Mouse (Mus musculus): ENCODE measurements around the gene Olfr159.

- TF ChIP-seq CTCF (IDR thresholded peaks at IDR 0.05; ENCODE audit: control insufficient read depth, insufficient read depth, insufficient replicate concordance, low read depth, low read length) (no peak), POLR2A (IDR thresholded peaks at IDR 0.05; ENCODE audit: control insufficient read depth, low read depth, low read length) (no peak)
Observed at GRCm38 (mm10) chr4:43729794-43730550, 40.8 kb downstream of the Olfr159 start, which contains the start of gene Spaar.
